Mouse (Mus musculus): Measurements from ENCODE around the gene Thnsl2. TPM values are rescaled to one million over a fixed set of nuclear protein-coding genes. Genes with fewer than 3 reads are reported as not detected.
A peak's percentile ranks its signal among the peaks of the same experiment; 100 is the strongest.

The Thnsl2 gene
- total RNA-seq, 2 experiments from 2014 or later = 3.2 to 3.9 TPM

- DNase-seq (ENCODE audit: low spot score in 2 of 2) = no peak
These were observed 9.2 kb downstream of the Thnsl2 start for GRCm38 (mm10) chr6:71135031-71135430.

- no peak for DNase-seq (ENCODE audit: low spot score in 2 of 2)
These were observed 10.7 kb downstream of the Thnsl2 start for GRCm38 (mm10) chr6:71133559-71133958.

- DNase-seq (ENCODE audit: low spot score in 2 of 2) = no peak
These were observed 13.2 kb downstream of the Thnsl2 start for GRCm38 (mm10) chr6:71131038-71131437.

- DNase-seq (ENCODE audit: low spot score in 2 of 2) = no peak
These were observed 14.0 kb downstream of the Thnsl2 start for GRCm38 (mm10) chr6:71130269-71130668.

- no peak for DNase-seq (ENCODE audit: low spot score in 2 of 2)
These were observed 15.2 kb downstream of the Thnsl2 start for GRCm38 (mm10) chr6:71129071-71129470.

GRCm38 (mm10) chr6:71126290-71126689 lies 17.9 kb downstream of the Thnsl2 start:
- no peak for DNase-seq (ENCODE audit: low spot score in 2 of 2)

GRCm38 (mm10) chr6:71125043-71125893 lies 19.0 kb downstream of the Thnsl2 start:
- DNase-seq (ENCODE audit: low spot score in 2 of 2) = peak; percentile 80 to 82

GRCm38 (mm10) chr6:71119577-71120254 lies 24.5 kb downstream of the Thnsl2 start:
- DNase-seq (ENCODE audit: low spot score in 2 of 2) = no peak

GRCm38 (mm10) chr6:71111419-71112113 lies 32.7 kb downstream of the Thnsl2 start:
- no peak for DNase-seq (ENCODE audit: low spot score in 2 of 2)

GRCm38 (mm10) chr6:71106170-71106945 lies 37.9 kb downstream of the Thnsl2 start:
- no peak for DNase-seq (ENCODE audit: low spot score in 2 of 2)

- DNase-seq (ENCODE audit: low spot score in 2 of 2) = no peak
These were observed 48.1 kb downstream of the Thnsl2 start for GRCm38 (mm10) chr6:71096126-71096525.

GRCm38 (mm10) chr6:71094693-71095092 lies 49.5 kb downstream of the Thnsl2 start:
- DNase-seq (ENCODE audit: low spot score in 2 of 2) = peak; percentile 45 to 80

- no peak for DNase-seq (ENCODE audit: low spot score in 2 of 2)
These were observed 50.6 kb downstream of the Thnsl2 start for GRCm38 (mm10) chr6:71093686-71094085.

- DNase-seq (ENCODE audit: low spot score in 2 of 2) = no peak
These were observed 53.8 kb downstream of the Thnsl2 start for GRCm38 (mm10) chr6:71090475-71090874.

GRCm38 (mm10) chr6:71089735-71090134 lies 54.5 kb downstream of the Thnsl2 start:
- DNase-seq (ENCODE audit: low spot score in 2 of 2) = no peak

GRCm38 (mm10) chr6:71088992-71089391 lies 55.2 kb downstream of the Thnsl2 start:
- no peak for DNase-seq (ENCODE audit: low spot score in 2 of 2)

- DNase-seq (ENCODE audit: low spot score in 2 of 2) = no peak
These were observed 60.8 kb downstream of the Thnsl2 start for GRCm38 (mm10) chr6:71083441-71083840.

- no peak for DNase-seq (ENCODE audit: low spot score in 2 of 2)
These were observed 62.2 kb downstream of the Thnsl2 start for GRCm38 (mm10) chr6:71082084-71082483.

GRCm38 (mm10) chr6:71081230-71081629 lies 63.0 kb downstream of the Thnsl2 start:
- DNase-seq (ENCODE audit: low spot score in 2 of 2) = peak in 1 of 2 experiments; percentile 18

All from layer of hippocampus, postnatal 14 days (tissue).